Mouse (Mus musculus) forebrain, embryonic 13.5 days (tissue): ENCODE measurements at regions not wholly inside any gene's neighbourhood (a gene's known extent, or its start where the extent isn't known, plus 50 kb on each side); places are given as distances from the start of the nearest gene placed in this dataset.

Experiments used
- ATAC-seq: fragments of 200-750 bp; cut with Nextera tagmentation; 2 replicates; pipeline ENCODE4 v1.8.0; 2017
- H3K27ac ChIP-seq: fragments of 300-500 bp; sonication (generic); 2 replicates; pipeline ENCODE4 v1.5.1; 2015; ENCODE audit warnings: inconsistent platforms, mild to moderate bottlenecking, moderate library complexity
- H3K27me3 ChIP-seq: fragments of 300-500 bp; sonication (generic); 2 replicates; pipeline ENCODE4 v1.6.1; 2015; ENCODE audit warnings: mild to moderate bottlenecking, inconsistent platforms
- H3K36me3 ChIP-seq: fragments of 300-500 bp; sonication (generic); 2 replicates; pipeline ENCODE4 v1.6.1; 2015; ENCODE audit warnings: mild to moderate bottlenecking, inconsistent platforms; ENCODE audit not compliant: poor library complexity, severe bottlenecking
- H3K4me1 ChIP-seq: fragments of 300-500 bp; sonication (generic); 2 replicates; pipeline ENCODE4 v1.6.1; 2015; ENCODE audit warnings: inconsistent platforms
- H3K4me2 ChIP-seq: fragments of 300-500 bp; sonication (generic); 2 replicates; pipeline ENCODE4 v1.6.1; 2015; ENCODE audit warnings: inconsistent platforms, mild to moderate bottlenecking, moderate library complexity
- H3K4me3 ChIP-seq: fragments of 300-500 bp; sonication (generic); 2 replicates; pipeline ENCODE4 v1.5.1; 2015; ENCODE audit warnings: mild to moderate bottlenecking, inconsistent platforms
- H3K9ac ChIP-seq: fragments of 300-500 bp; sonication (generic); 2 replicates; pipeline ENCODE4 v1.6.1; 2015; ENCODE audit warnings: mild to moderate bottlenecking, inconsistent platforms
- H3K9me3 ChIP-seq: fragments of 300-500 bp; sonication (generic); replicated peaks from 2 replicates; pipeline ENCODE4 v1.6.1; 2016; ENCODE audit warnings: inconsistent platforms
- WGBS: fragments of 180-500 bp; shearing (Covaris S2); methylation state at CpG from one replicate; pipeline ENCODE4 v1.1.7; 2015; 5-methylcytosine and 5-hydroxymethylcytosine counted together

GRCm38 (mm10) chr3:133818966-133819700 is 274.2 kb upstream of the Tet2 start:
- Histone ChIP-seq H3K27me3 (no peaks in the 10 kb centered on the region), H3K9me3 (no peaks in the 10 kb centered on the region), H3K27ac (no peak overlapping the region), H3K4me3 (no peak overlapping the region), H3K9ac (no peak overlapping the region), H3K36me3 (no peaks in the 10 kb centered on the region), H3K4me1 (no peaks in the 10 kb centered on the region), H3K4me2 (no peak overlapping the region)
- ATAC-seq, result no peak
- 87% methylated on average over 4 of the region's 4 CpGs for WGBS

GRCm38 (mm10) chr3:133833739-133834391 is 288.9 kb upstream of the Tet2 start:
- no peak for ATAC-seq

GRCm38 (mm10) chr3:133834459-133834858 is 289.5 kb upstream of the Tet2 start:
- no peaks in the 10 kb centered on the region for H3K9me3 ChIP-seq
- H3K4me1 ChIP-seq, result no peaks in the 10 kb centered on the region
- H3K27ac ChIP-seq, result no peak overlapping the region
- no peaks in the 10 kb centered on the region for H3K36me3 ChIP-seq
- no peak overlapping the region for H3K4me2 ChIP-seq
- no peaks in the 10 kb centered on the region for H3K27me3 ChIP-seq
- 80% methylated on average over 3 of the region's 3 CpGs for WGBS
- no peak overlapping the region for H3K9ac ChIP-seq
- H3K4me3 ChIP-seq, result no peak overlapping the region
- no peak for ATAC-seq

More at GRCm38 (mm10) chr3:133833739-133834391, 288.9 kb upstream of the Tet2 start:
- Histone ChIP-seq H3K27me3 (no peaks in the 10 kb centered on the region), H3K27ac (no peak overlapping the region), H3K4me2 (no peak overlapping the region), H3K9ac (no peak overlapping the region), H3K4me3 (no peak overlapping the region), H3K36me3 (no peaks in the 10 kb centered on the region), H3K9me3 (no peaks in the 10 kb centered on the region), H3K4me1 (no peaks in the 10 kb centered on the region)
- WGBS, result 89% methylated on average over 2 of the region's 2 CpGs

- no peak overlapping the region for H3K4me3 ChIP-seq
- no peak overlapping the region for H3K4me2 ChIP-seq
- no peaks in the 10 kb centered on the region for H3K27me3 ChIP-seq
- no peak for ATAC-seq
- H3K9me3 ChIP-seq, result no peaks in the 10 kb centered on the region
- no peak overlapping the region for H3K9ac ChIP-seq
- H3K36me3 ChIP-seq, result no peaks in the 10 kb centered on the region
- H3K27ac ChIP-seq, result no peak overlapping the region
- H3K4me1 ChIP-seq, result no peaks in the 10 kb centered on the region
Measured at GRCm38 (mm10) chr3:133846301-133846700, 301.4 kb upstream of the Tet2 start.

- no peak overlapping the region for H3K27ac ChIP-seq
- no peaks in the 10 kb centered on the region for H3K27me3 ChIP-seq
- no peak overlapping the region for H3K4me3 ChIP-seq
- peaks cover 12% of the 10 kb centered on the region for H3K4me1 ChIP-seq
- no peak overlapping the region for H3K4me2 ChIP-seq
- H3K9me3 ChIP-seq, result no peaks in the 10 kb centered on the region
- no peak overlapping the region for H3K9ac ChIP-seq
- no peak for ATAC-seq
- no peaks in the 10 kb centered on the region for H3K36me3 ChIP-seq
- 89% methylated on average over 2 of the region's 2 CpGs for WGBS
Measured at GRCm38 (mm10) chr3:133874383-133874782, 329.4 kb upstream of the Tet2 start.

GRCm38 (mm10) chr3:133876439-133877072 is 331.6 kb upstream of the Tet2 start:
- peak; percentile 93 for ATAC-seq
- WGBS, result 3% methylated on average over 13 of the region's 13 CpGs

GRCm38 (mm10) chr3:133877310-133877709 is 332.4 kb upstream of the Tet2 start:
- peak; percentile 42 for ATAC-seq
- Histone ChIP-seq H3K9ac (peak overlapping the region; percentile 14; the same call in 1 of the 2 replicates), H3K36me3 (no peaks in the 10 kb centered on the region)

More at GRCm38 (mm10) chr3:133876439-133877072, 331.6 kb upstream of the Tet2 start:
- Histone ChIP-seq H3K4me1 (peaks cover 12% of the 10 kb centered on the region), H3K9me3 (no peaks in the 10 kb centered on the region), H3K27ac (peak overlapping the region; percentile 85), H3K4me3 (peak overlapping the region; percentile 25), H3K4me2 (peak overlapping the region; percentile 52), H3K9ac (peak overlapping the region; percentile 14), H3K27me3 (no peaks in the 10 kb centered on the region), H3K36me3 (no peaks in the 10 kb centered on the region)

GRCm38 (mm10) chr3:133880626-133881025 is 335.7 kb upstream of the Tet2 start:
- Histone ChIP-seq H3K27me3 (no peaks in the 10 kb centered on the region), H3K36me3 (no peaks in the 10 kb centered on the region), H3K27ac (no peak overlapping the region), H3K9ac (no peak overlapping the region), H3K9me3 (no peaks in the 10 kb centered on the region), H3K4me2 (no peak overlapping the region), H3K4me3 (no peak overlapping the region), H3K4me1 (peaks cover 12% of the 10 kb centered on the region)
- ATAC-seq, result no peak
- 31% methylated on average over 1 of the region's 1 CpGs for WGBS

More at GRCm38 (mm10) chr3:133877310-133877709, 332.4 kb upstream of the Tet2 start:
- peak overlapping the region; percentile 85 for H3K27ac ChIP-seq
- no peak overlapping the region for H3K4me3 ChIP-seq
- 25% methylated on average over 5 of the region's 5 CpGs for WGBS
- H3K4me2 ChIP-seq, result peak overlapping the region; percentile 52
- no peaks in the 10 kb centered on the region for H3K27me3 ChIP-seq
- no peaks in the 10 kb centered on the region for H3K9me3 ChIP-seq
- H3K4me1 ChIP-seq, result peaks cover 12% of the 10 kb centered on the region

GRCm38 (mm10) chr3:133901931-133902330 is 334.4 kb upstream of the Cxxc4 start:
- Histone ChIP-seq H3K4me1 (no peaks in the 10 kb centered on the region), H3K4me2 (no peak overlapping the region), H3K9ac (no peak overlapping the region), H3K27me3 (no peaks in the 10 kb centered on the region), H3K9me3 (no peaks in the 10 kb centered on the region), H3K27ac (no peak overlapping the region), H3K4me3 (no peak overlapping the region), H3K36me3 (no peaks in the 10 kb centered on the region)
- no peak for ATAC-seq
- WGBS, result 88% methylated on average over 3 of the region's 3 CpGs

GRCm38 (mm10) chr3:133922200-133922599 is 314.1 kb upstream of the Cxxc4 start:
- no peak overlapping the region for H3K9ac ChIP-seq
- H3K36me3 ChIP-seq, result no peaks in the 10 kb centered on the region
- H3K27ac ChIP-seq, result no peak overlapping the region
- H3K27me3 ChIP-seq, result no peaks in the 10 kb centered on the region
- peak; percentile 70; the same call in 1 of the 2 replicates for ATAC-seq
- H3K4me1 ChIP-seq, result peaks cover 6% of the 10 kb centered on the region; the same call in 1 of the 2 replicates
- H3K4me2 ChIP-seq, result no peak overlapping the region
- no peak overlapping the region for H3K4me3 ChIP-seq
- no peaks in the 10 kb centered on the region for H3K9me3 ChIP-seq

GRCm38 (mm10) chr3:133965322-133965721 is 271.0 kb upstream of the Cxxc4 start:
- Histone ChIP-seq H3K9ac (no peak overlapping the region), H3K4me3 (no peak overlapping the region), H3K4me2 (no peak overlapping the region), H3K36me3 (no peaks in the 10 kb centered on the region), H3K4me1 (no peaks in the 10 kb centered on the region), H3K27me3 (no peaks in the 10 kb centered on the region), H3K27ac (no peak overlapping the region), H3K9me3 (no peaks in the 10 kb centered on the region)
- no peak; the same call in 1 of the 2 replicates for ATAC-seq
- 93% methylated on average over 2 of the region's 2 CpGs for WGBS

- no peak for ATAC-seq
- H3K9me3 ChIP-seq, result no peaks in the 10 kb centered on the region
- WGBS, result 69% methylated on average over 6 of the region's 6 CpGs
- no peak overlapping the region for H3K4me2 ChIP-seq
- no peaks in the 10 kb centered on the region for H3K36me3 ChIP-seq
- H3K27me3 ChIP-seq, result no peaks in the 10 kb centered on the region
- H3K4me1 ChIP-seq, result no peaks in the 10 kb centered on the region
- no peak overlapping the region for H3K27ac ChIP-seq
- H3K4me3 ChIP-seq, result no peak overlapping the region
- H3K9ac ChIP-seq, result no peak overlapping the region
Measured at GRCm38 (mm10) chr3:133968176-133968575, 268.1 kb upstream of the Cxxc4 start.
